Mouse (Mus musculus): ENCODE measurements around the gene Ruvbl1. TPM values are rescaled to one million over a fixed set of nuclear protein-coding genes. Genes with fewer than 3 reads are reported as not detected.

The Ruvbl1 gene
- polyA plus RNA-seq (2012): 32.5 and 47.0 TPM in 2 replicates

DNA sequence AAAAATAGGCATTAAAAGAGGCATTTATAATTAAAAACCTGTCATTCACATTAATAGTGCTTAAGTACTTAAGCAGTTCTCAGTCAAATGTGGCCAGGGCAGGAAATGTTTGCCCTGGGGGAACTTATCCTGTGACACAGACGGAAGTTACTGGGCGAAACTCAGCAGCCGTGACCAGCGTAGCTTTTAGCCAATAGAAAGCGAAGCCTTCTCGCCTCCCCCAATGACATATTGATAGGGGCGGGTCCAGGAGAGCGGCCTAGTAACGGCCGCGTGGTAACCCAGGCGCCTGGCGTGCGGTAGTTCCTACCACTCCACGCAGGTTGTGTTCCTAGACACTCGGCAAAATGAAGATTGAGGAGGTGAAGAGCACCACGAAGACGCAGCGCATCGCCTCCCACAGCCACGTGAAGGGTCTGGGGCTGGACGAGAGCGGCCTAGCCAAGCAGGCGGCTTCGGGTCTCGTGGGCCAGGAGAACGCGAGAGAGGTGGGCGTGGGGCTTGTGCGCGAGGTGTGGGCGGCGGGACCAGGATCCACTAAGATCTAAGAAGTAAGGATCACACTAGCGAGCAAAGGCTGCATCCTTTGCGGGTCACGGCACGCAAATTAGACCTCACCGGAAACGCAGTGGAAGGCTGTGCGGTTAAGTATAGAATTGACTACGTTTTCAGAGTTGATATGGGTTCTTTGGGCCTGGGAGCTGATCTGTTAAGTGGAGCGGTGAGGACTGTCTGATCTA lies at the start of gene Ruvbl1:
Ruvbl1 (plus strand) TSS at position 229 of the 740 bp plus-strand sequence.
- no peak for TF ChIP-seq GATA1 (IDR thresholded peaks at IDR 0.05; ENCODE audit: low read length)

DNA sequence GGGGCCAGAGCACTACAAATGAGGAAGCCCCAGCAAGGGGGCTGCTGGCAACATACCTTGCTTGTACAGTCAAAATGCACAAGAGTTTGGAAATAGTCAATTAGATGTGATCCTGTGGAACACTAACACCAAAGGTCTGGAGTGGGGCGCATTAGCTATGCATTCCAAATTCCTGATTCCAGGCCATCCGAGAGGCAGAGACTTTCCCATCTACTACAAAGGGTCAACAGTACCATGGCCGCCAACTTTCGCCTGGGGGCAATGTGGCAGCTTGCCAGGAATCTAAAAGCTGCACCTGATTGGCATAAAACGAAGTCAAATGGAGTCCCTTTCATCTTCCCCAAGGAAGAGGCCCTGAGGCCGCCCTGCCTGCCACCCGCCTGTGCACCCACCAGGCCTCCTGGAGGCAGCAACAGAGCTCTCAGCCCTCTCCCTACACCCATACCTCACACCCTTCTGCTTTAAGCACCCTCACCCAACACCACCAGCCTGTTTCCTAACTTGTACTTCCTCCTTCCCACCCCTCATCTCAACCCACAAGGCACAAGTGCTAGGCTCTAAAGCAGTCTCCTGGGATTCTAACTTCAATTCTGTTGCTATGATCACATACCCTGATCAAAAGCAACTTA lies 49.0 kb upstream of the Ruvbl1 start:
- no peak for TF ChIP-seq GATA1 (IDR thresholded peaks at IDR 0.05; ENCODE audit: low read length)

DNA sequence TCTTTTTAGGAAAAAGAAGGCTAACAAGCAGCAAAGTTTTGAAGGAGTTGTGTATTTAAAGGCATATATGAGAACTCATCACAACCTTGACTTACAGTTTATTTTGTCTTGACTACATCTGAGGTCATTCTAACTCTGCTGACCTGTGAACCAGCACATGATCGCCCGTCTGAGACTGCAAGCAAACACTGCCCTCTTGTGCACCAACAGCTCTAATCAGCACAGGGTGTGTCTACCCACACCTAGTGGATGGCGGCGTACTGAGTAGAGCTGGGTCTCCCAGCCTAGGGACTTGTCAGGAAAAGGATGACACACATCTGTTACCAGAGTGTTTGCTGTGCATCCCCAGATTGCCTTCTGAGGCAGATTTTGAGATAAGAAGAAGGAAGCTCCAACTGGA lies 34.0 kb upstream of the Ruvbl1 start:
- no peak for TF ChIP-seq GATA1 (IDR thresholded peaks at IDR 0.05; ENCODE audit: low read length)

DNA sequence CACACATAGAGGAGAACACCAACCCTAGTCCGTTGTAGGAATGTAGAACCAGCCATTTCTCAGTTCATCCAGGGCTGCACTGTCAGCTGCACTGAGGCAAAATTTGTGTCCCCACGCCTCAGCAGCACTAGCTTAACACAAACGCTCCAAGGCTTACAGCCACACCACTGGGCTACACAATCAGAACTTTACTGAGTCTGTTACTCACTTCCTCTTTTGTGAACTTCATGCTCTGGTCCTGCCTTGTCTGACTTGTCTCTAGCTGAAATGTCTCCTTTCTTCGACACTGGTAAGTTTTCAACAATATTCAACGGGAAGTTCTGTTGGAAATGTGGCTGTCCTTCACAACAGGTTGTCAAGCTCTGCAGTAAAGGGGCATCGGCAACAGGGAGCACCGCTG lies 29.6 kb upstream of the Ruvbl1 start:
- no peak for TF ChIP-seq GATA1 (IDR thresholded peaks at IDR 0.05; ENCODE audit: low read length)

DNA sequence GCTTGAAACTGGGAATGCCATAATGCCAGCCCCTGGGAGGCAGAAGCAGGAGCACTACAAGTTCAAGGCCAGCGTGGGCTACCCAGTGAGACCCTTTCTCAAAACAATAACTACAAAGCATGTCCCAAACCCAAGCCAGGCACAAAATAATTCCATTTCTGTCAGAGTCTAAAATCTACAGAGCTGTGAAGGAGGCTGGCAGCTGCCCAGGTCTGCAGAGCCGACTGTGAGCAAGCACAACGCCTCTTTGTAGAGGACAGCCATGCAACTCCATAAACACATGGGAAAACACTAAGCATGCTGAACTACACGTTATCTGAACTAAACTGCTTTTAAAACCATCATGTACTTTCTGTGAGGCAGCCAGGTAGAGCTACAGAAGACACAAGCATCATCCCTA lies 26.2 kb upstream of the Ruvbl1 start:
- TF ChIP-seq GATA1 (IDR thresholded peaks at IDR 0.05; ENCODE audit: low read length): no peak

DNA sequence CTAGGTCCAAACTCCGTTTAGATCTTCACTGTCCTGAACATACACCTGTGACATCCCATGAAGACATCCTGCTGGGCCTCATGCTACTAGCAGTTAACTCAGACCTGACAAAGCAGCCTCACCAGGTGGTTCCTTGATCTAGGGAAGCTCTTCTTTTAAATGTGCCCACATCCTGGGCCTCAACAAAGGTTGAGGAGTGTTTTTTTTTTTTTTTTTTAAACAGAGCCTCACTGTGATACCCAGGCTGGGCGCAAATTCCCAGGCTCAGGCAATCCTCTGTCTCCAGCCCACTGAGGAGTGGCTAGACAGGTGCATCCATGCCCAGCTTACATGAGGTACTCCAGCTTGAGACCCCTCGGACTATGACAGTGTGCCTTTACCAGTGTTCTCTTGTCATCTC lies 22.7 kb upstream of the Ruvbl1 start:
- TF ChIP-seq GATA1 (IDR thresholded peaks at IDR 0.05; ENCODE audit: low read length): no peak

DNA sequence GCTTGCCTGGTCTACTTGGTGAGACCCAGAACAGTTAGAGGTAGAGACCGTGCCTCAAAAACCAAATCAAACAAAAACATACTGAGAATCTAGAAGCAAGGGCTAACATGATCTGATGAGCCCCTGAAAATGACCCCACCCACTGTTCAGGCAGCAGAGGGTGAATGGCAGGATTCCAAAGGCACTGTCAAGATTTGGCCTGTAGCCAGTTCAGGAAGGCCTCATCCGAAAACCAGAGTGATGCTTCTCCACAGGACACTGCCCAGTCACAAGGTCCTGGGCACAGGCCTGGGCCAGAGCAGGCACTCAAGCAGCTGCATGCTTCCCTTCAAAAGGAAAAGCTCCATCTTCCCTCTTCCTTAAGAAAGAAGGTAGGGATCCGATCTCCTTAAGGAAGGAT lies 21.8 kb upstream of the Ruvbl1 start:
- no peak for TF ChIP-seq GATA1 (IDR thresholded peaks at IDR 0.05; ENCODE audit: low read length)

DNA sequence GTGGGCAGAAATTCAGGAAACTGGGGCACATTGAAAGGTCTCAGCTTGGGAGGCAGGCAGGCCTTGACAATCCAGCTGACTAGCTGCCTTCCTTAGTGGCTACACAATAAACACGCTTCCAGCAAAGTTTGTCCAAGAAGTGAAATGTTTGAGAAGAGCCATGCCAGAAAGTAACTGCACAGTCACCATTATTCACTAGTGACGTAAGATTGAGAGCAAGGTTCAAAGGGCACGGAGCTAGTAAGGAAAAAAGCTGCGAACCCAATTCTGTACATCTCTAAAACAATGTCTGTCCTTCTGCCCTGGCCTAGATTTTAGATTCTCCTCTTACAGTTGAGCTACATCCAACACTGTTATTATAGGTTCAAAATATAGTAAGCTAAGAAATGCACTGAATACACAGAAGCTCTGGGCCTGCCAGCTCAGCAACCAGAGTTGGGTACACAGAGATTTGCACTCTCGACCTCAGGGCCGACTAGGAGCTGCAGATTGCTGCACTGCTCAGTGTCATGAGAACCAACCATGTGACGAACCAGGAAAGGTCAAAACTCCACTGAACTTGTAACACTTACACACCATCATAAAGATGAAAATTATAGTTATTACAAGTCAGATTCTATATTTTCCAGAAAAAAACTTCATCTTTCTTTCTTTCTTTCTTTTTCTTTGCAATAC lies 21.0 kb upstream of the Ruvbl1 start:
- no peak for TF ChIP-seq GATA1 (IDR thresholded peaks at IDR 0.05; ENCODE audit: low read length)

DNA sequence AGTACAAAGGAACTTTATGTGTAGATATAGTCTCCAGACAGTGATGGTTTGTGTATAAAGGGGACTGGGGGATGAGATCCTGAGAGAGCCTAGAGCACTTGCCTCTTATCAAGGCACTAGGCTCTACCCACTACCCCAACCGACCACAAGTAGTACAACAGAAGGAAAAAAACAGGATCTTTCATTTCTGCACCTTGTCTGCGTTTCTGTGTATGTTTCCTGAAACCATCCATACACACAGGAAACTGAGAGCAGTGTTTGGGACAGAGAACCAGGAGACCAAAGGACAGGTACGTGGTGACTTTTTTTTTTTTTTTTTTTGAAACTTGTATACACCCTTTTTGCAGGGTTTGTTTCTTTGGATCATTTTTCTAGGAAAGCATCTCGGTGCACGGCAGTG lies 19.5 kb upstream of the Ruvbl1 start:
- no peak for TF ChIP-seq GATA1 (IDR thresholded peaks at IDR 0.05; ENCODE audit: low read length)

DNA sequence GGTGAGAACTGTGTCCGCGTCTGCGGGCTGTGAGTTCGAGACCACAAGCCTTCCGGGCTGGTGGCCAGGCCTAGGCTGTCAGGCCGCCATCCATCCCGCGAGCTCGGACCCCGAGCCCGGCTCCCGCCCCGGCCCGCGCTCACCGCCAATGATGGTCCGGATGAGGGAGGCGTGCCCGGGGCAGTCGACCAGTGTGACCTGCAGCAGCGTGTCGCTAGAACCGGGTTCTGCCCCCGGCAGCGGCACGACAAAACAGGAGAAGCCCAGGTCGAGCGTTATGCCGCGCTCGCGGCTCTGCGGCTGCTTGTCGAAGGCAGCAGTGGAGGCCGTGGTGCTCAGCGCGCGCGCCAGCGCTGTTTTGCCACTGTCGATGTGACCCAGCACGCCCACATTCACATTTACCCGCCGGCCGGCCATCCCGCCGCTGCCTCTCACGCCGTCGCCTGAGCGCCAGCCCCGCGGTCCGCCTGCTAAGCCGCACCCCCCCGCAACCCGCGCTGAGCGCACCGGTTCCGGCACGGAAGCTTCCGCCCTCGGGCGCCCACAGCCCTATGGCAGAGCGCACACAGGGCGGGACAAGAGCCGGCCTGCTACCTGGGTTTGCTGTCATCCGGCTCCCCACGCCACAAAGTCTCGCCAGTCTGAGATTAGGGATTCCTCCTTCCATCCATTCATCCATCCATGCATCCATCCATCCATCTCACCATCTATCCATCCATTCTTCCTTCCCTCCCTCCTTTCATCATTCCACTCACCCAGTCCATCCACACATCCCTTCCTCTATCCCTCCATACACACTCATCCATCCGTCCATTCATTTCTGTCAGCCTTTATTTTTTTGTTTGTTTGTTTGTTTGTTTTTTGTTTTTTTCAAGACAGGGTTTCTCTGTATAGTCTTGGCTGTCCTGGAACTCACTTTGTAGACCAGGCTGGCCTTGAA lies 18.9 kb upstream of the Ruvbl1 start, which contains the start of gene Eefsec:
Eefsec (minus strand) TSS at position 477 of the 940 bp plus-strand sequence.
- no peak for TF ChIP-seq GATA1 (IDR thresholded peaks at IDR 0.05; ENCODE audit: low read length)

DNA sequence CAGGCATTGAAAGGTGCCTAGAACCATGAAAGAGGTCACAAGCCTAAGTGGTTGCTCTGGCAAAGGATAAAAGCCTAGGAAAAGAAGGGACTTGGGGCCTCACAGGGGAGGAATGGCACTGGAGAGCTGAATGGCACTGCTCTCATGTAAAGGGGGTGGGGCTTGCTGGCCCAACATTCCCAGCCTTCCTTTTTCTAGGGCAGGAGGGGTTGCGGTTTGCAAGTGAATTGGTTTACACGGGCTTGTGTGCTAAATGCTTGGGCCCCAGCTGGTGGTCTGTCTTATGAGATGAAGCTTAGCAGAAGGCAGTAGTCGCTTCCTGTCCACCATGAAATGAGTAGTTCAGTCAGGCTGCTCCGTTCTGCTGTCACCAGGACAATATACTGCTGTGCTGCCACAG lies 17.8 kb upstream of the Ruvbl1 start:
- TF ChIP-seq GATA1 (IDR thresholded peaks at IDR 0.05; ENCODE audit: low read length): no peak

DNA sequence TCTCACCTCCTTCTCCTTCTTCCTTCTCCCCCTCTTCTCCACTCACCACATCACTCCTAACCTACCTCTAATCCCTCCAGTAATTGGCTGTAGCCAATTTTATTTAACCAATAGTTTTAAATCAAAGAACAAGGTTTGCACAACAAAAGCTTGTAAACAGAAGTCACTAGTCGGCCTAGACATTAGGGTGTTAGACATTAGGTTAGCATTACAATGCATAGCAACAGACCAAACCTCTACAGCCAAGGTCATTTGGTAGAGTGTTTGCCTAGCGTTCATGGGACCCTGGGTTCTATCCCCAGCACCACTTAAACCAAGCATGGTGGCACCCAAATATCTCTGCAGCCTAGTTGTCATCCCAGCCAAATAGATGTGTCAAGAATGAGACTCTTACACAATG lies 10.7 kb upstream of the Ruvbl1 start:
- TF ChIP-seq GATA1 (IDR thresholded peaks at IDR 0.05; ENCODE audit: low read length): no peak

DNA sequence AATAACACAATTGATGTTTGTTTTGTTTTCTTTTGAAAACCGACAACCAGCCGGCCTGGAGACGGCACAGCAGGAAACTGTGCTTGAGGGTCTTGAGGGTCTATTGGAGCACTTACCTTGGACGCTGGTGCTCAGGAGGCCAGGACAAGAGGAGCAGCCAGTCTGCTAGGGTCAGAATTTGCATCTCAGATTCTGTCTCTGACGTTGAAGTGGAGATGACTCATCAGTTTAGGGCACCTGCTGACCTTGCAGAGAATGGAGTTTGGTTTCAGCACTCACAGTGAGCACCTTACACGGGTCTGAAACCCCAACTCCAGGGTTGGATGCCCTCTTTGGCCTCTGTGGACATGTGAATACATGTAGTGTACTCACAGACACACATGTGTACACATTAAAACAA lies 4.7 kb downstream of the Ruvbl1 start:
- no peak for TF ChIP-seq GATA1 (IDR thresholded peaks at IDR 0.05; ENCODE audit: low read length)

DNA sequence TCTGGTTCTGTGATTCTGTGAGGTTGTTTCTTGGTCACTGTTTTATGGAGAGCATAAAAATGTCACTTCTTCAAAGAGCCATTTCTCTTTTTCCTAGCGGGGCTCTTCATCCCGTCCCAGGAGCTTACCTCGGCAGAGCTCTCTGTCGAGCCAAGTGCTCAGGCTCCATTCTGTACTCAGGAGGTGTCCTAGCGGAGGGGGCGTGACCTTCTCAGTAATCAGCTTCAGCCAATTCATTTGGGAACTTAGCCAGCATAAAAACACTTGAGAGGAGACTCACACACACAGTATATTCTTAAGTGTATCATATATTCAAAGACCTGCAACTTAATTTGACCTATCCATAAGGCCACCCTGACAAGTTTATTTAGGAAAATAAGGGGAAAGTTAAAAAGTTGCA lies 15.2 kb downstream of the Ruvbl1 start:
- TF ChIP-seq GATA1 (IDR thresholded peaks at IDR 0.05; ENCODE audit: low read length): no peak

DNA sequence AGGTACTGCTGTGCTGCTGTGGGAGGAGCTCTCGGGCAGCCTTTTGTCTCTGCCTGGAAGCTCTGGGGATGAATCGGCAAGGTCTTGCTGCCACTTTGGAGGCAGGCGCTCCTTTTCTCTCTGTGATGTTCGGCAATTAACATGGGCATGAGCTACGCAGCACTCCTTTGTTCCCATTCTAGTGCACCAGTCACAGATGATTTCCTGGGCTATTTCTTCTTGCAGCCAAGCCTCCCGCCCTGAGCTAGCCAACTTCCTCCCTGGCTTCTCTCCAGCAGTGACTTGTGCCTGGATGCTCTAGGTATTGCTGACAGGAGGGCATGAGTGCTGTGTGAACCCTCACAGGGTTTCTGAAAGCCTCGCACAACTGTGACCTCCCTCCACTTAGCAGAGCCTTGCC lies 17.9 kb downstream of the Ruvbl1 start:
- TF ChIP-seq GATA1 (IDR thresholded peaks at IDR 0.05; ENCODE audit: low read length): no peak
